Mouse (Mus musculus) CH12.LX (cell line): ENCODE data around the gene Hist2h3c1.

Experiments used
- BHLHE40 ChIP-seq: IDR thresholded peaks from 2 replicates; pipeline ENCODE4 v1.6.1; 2011; ENCODE audit warnings: mild to moderate bottlenecking, low read depth, low read length, improper control_type of control experiment
- CTCF ChIP-seq, 2 experiments: IDR thresholded peaks in 1 of 2; conservative IDR thresholded peaks in 1 of 2; 2 replicates each; pipeline ENCODE4 v1.5.1; 2011 to 2012; ENCODE audit warnings: low read depth in 2 of 2, low read length in 2 of 2, improper control_type of control experiment in 1 of 2, inconsistent platforms in 1 of 2, mild to moderate bottlenecking in 1 of 2, moderate library complexity in 1 of 2
- MXI1 ChIP-seq: IDR thresholded peaks from 2 replicates; pipeline ENCODE4 v1.6.1; 2011; ENCODE audit warnings: mild to moderate bottlenecking, low read depth, low read length, improper control_type of control experiment
- POLR2A ChIP-seq: IDR thresholded peaks from 2 replicates; pipeline ENCODE4 v1.6.1; 2011; ENCODE audit warnings: low read depth, mild to moderate bottlenecking, improper control_type of control experiment, low read length
- POLR2AphosphoS2 ChIP-seq: IDR thresholded peaks from 2 replicates; pipeline ENCODE4 v1.6.1; 2011; ENCODE audit warnings: low read depth, low read length, improper control_type of control experiment
- SIN3A ChIP-seq: IDR thresholded peaks from 2 replicates; pipeline ENCODE4 v1.6.1; 2012; ENCODE audit warnings: low read length, improper control_type of control experiment, inconsistent platforms
- TCF12 ChIP-seq: IDR thresholded peaks from 2 replicates; pipeline ENCODE4 v1.6.1; 2014; ENCODE audit warnings: low read depth, mild to moderate bottlenecking, inconsistent platforms, low read length, improper control_type of control experiment
- USF1 ChIP-seq: IDR thresholded peaks from 2 replicates; pipeline ENCODE4 v1.6.1; 2014; ENCODE audit warnings: low read depth, mild to moderate bottlenecking, inconsistent platforms, low read length, improper control_type of control experiment
- USF2 ChIP-seq: conservative IDR thresholded peaks from 2 replicates; pipeline ENCODE4 v1.6.1; 2011; ENCODE audit warnings: low read depth, low read length, improper control_type of control experiment

- TF ChIP-seq CTCF (conservative IDR thresholded peaks at IDR 0.05 in 1 of 2, IDR thresholded peaks at IDR 0.05 in 1 of 2; ENCODE audit: low read depth in 2 of 2, low read length in 2 of 2), result no peak
- no peak for TF ChIP-seq POLR2A
- no peak for TF ChIP-seq SIN3A
- no peak for TF ChIP-seq TCF12
- no peak for TF ChIP-seq USF2
- no peak for TF ChIP-seq MXI1
- no peak for TF ChIP-seq POLR2AphosphoS2
- TF ChIP-seq BHLHE40, result no peak
- TF ChIP-seq USF1, result no peak
Observed at GRCm38 (mm10) chr3:96236834-96237334, 9.6 kb upstream of the Hist2h3c1 start.
